Mouse (Mus musculus): Measurements from ENCODE around the gene Ikzf1. TPM values are rescaled to one million over a fixed set of nuclear protein-coding genes. Genes with fewer than 3 reads are reported as not detected.

The Ikzf1 gene
- total RNA-seq, 2 experiments from 2014 or later, result 3.7 to 3.9 TPM

DNA sequence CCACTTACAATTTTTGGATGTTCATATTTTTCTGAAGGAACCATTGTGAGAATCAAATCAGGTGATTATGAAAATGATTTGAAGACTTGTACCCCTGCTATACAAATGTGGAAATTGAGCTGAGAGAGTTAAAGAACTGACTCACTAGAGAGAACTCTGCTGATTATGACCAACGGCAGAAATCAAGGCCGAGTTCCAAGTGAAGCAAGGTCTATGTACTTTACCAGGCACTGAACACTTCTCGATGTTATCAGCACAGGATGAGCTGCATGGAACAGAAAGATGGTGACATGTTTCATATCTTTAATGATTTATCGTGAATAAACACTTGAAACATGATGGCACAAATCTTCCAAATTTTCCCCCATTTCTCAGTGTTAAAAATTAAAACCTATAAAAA, 121.1 kb downstream of the Ikzf1 start:
- DNase-seq (ENCODE audit: low spot score in 2 of 2), result no peak

DNA sequence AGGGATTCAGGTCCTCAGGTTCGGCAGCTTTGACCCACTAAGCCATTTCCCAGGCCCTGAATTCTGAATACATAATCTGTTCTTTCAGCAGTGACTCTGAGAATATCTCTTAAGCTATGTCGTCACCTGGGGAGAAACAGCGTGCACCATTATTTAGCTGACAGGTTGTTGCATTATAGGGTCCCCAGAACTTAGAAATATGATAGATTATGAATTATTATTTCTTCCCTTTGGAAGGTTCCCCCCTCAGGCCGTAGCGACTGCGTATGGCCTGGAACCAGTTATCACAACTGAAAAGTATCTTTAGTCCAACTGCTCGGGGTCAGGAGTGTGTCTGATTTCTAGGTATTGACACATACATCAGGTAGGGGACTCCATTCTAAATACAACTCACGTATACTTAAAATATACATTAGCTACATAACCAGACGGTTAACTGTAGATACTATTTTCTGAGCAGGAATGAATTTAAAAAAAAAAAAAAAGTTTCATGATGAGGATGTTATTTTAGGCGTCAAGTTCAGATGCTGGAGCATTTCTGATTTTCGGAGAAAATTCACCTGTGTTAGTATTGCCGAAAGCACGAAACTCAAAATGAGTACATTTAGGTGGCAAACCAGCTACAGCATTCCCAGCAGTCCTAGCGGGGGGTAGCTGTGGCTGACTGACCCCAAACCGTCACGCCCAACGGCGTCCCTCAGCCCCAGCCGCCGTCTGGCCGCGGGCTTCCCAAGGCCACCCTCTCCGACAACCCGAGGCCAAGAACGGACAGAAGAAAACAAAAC, 123.4 kb downstream of the Ikzf1 start:
- DNase-seq (ENCODE audit: low spot score in 2 of 2), result no peak

DNA sequence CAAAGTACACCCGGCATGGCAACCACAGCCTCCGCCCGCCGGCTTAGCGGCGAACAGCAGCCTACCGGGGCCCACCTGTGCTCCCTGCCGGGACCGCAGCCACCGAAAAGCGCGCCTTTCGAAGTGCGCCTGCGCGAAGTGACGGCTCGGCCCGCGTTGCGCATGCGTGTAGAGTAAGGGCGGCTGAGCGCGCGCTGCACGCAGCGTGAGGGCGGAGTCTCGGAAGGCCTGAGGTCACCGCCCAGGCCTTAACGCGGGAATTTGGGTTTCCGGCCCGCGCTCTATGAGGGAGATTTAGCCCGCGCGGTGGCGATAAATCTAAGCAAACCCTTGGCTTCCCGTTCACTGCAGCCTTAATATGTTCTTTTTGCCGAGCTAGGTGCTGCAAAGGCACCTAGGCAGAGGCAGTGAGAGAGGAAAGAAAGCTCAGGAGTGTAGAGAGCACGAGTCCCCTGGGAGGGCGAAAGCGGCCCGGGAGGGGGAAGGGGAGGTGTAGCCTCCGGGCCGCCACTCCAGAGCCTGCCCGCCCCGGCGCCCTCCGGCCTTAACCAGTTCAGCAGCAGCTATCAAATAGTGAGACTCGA, 124.1 kb downstream of the Ikzf1 start, which contains the start of gene Fignl1:
Fignl1 (minus strand) TSS at position 143 of the 584 bp plus-strand sequence.
- DNase-seq (ENCODE audit: low spot score in 2 of 2), result peak; percentile 91 to 95

DNA sequence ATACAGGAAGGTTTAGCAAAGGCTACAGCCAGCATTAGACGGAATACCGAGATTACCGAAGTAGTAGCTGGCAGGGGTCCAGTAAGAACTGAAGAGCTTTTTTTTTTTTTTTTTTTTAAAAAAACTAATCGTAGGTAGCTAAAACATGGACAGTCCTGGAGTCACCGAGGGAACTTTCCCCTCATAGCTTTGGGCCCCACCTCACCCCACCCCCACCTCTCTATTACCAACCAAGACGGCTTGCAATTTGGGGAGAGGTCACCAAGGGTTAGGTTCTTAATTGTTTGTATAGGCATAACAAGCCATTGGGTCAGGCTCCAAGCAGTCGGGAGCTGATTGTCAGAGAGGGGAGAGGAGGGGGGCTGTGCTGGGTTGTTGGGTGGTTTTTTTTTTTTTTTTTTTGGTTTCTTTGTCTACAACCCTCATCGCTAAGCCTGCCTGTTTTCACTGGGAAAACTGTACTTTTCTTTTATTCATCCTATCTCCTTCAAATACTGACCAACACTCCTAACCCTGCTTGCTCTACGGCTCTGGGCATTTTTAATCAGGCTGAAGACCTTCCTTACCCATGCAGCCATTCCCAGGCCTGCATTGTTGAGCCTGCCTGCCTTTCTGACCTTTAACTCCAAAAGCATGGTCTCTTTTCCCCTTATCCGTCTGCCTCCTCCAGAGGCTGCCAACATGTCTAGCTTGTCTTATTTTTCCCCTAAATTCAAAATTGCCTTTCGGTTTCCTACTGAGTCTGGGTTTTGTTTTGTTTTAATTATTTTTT, 124.8 kb downstream of the Ikzf1 start:
- no peak for DNase-seq (ENCODE audit: low spot score in 2 of 2)

DNA sequence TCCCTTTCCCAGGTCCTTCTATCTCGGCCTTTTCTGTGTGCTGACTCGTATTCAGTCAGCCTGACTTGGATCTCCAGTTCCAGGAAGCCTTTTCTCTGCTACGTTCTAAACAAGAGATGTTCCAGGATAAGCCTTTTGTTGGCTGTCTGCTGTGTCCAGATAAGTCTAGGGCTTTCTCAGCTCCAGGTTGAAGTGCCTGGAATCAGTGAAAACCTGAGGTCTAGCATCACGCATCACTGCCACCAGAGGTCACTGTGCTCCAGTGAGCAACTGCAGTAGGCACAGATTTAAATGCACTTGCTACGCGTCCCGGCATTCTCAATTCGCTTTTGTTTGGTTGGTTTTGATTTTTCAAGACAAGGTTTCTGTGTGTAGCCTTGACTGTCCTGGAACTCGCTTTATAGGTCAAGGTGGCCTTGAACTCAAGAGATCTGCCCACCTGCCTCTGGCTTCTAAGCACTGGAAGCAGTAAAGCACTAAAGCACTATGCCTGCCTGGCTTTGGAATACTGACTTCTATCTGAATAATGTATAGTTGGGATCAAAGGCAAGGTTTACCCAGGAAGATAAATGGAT, 127.2 kb downstream of the Ikzf1 start:
- peak; percentile 48 to 86 for DNase-seq (ENCODE audit: low spot score in 2 of 2)

DNA sequence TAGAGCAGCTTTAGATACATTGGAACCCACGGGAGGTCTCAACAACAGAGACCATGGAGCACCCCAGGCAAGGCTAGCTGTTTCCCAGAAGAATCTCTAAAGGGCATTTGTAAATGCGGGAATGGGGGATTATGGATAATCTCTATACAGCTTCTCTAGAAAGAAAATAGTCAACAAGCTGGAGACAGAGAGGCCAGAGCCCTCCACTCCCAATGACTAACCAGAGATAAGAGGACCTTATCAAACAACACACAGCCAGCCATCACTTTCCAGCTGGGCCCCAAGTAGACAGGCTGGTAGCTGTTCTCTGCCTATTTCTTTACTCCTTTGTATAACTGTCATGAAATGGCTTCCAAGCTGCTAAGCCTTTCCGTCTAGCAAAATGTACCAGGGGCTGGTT, 130.9 kb downstream of the Ikzf1 start:
- DNase-seq (ENCODE audit: low spot score in 2 of 2), result no peak

DNA sequence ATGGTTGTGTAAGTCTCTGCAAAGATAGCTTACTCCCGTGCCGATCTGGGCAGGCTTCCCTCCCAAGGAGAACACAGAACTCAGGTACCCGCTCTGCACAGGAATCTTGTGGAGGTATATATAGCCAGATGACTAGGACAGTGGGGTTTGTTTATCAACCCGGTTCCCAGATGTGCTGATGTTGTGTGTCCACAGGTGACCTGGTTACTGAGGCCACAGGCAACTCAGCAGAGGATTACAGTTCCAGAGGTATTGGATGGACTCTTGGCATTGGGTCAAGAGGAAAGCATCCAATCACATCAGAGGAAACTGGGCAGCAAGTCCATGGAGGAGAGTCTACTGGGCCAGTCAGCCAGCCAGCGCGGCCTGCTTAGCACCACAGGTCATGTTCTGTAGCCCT, 134.0 kb downstream of the Ikzf1 start:
- DNase-seq (ENCODE audit: low spot score in 2 of 2), result no peak

DNA sequence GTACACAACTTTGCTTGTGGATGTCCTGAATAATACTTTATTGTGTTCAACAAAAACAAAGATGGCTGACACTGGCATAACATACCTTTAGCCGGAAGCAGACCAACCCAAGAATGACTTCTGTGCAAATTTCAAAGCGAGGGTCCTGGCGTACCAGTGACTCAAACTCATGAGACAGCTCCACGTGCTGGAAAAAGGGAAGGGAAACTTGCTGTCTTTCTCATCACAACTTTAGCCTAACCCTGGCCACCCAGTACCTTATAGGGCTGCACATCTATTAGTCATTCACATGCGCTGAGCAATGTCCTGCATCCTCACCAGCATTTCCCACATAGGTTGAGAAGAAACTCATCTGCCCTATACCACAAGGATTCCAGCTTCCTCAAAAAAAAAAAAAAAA, 134.4 kb downstream of the Ikzf1 start:
- DNase-seq (ENCODE audit: low spot score in 2 of 2), result no peak

DNA sequence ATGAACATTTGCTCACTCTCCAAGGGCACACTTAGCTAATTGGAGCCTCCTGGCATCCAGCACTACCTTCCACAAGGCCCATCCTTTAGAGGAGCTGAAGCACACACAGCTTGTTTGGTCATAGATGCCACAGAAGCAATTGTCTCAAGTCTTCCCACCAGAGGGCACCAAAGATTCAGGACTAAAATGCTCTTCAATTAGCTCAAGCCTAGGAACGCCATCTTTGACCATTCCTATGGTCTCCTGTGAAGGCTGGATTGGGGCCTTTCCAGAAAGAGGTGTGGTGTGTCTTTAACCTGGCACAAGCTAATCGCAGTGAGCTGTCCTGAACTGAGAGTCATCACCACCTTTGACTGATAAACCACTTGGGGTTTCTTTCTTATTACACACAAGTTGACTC, 135.4 kb downstream of the Ikzf1 start:
- peak; percentile 74 to 94 for DNase-seq (ENCODE audit: low spot score in 2 of 2)

DNA sequence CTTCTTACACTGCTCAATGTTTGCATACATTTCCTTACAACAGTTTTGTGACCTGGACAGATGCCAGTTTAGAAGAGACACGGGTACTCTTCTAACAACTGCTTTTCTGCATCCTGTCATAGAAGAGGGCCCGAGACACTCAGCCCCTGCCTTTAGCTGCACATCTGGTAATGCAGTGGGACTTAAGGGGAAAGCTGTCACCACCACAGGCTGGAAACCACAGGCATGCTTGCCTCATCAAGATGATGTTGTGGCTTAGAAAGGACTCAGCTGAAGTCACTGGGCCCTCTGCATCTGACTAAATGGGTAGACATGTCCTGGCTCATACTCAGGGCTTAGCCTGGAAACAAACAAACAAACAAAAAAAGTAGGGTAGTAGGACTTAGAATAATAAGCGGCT, 135.9 kb downstream of the Ikzf1 start:
- no peak for DNase-seq (ENCODE audit: low spot score in 2 of 2)

DNA sequence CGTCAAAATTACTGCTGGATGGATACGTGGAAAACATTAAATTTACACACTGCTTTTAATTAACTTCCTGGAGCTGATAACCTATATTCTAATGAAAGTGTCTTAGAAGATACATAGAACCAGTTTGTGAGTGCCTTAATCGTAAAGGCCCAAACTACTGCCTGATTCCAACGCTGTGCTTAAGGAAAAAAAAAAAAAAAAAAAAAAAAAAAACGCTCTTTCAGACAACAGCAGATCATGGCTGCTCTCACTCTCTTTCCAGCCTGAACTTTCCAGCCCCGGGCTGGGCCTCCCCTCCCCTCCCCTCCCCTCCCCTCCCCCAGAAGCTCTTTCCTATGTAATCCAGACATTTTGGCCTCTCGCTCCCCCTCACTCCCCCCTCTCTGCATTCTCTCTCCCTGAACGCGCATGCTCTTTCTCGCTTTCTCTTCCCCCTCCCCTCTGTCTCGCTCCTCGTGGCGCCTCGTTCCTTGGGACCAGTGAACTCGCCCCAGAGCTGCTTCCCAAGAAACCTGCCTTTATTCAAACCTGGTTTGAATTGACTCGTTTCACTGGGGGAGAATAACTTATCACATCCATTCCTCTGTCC, 136.7 kb downstream of the Ikzf1 start:
- DNase-seq (ENCODE audit: low spot score in 2 of 2), result no peak

Other genes with a start within 250 kb of the Ikzf1 start
- 1 to 10 TPM in 1 of 2 experiments, under 1 TPM in 1; 0.91 to 2.0 TPM for gene Spata48, start 222.9 kb upstream of the Ikzf1 start, total RNA-seq (2021)
- gene Zpbp, start 222.6 kb upstream of the Ikzf1 start, total RNA-seq (2021), result under 1 TPM; 0.69 to 0.79 TPM
- gene 4930512M02Rik, start 57.2 kb upstream of the Ikzf1 start, total RNA-seq (2021), result not detected
- gene Fignl1, start 124.0 kb downstream of the Ikzf1 start, total RNA-seq (2021), result 1 to 10 TPM in 1 of 2 experiments, under 1 TPM in 1; 0.61 to 1.9 TPM
- gene Ddc, start 213.1 kb downstream of the Ikzf1 start, total RNA-seq (2021), result 1 to 10 TPM; 7.7 to 8.1 TPM

Data from layer of hippocampus, adult 18-20 months (tissue).